Mouse (Mus musculus): ENCODE measurements around the gene Gin1.

- TF ChIP-seq POLR2A (IDR thresholded peaks at IDR 0.05; ENCODE audit: borderline replicate concordance, insufficient read depth, low read length) (no peak), CTCF (IDR thresholded peaks at IDR 0.05; ENCODE audit: borderline replicate concordance, insufficient read depth, low read depth, low read length) (no peak)
Measured at GRCm38 (mm10) chr1:97761477-97761876, 8.5 kb upstream of the Gin1 start.
